Mouse (Mus musculus) macrophage (primary cell): ENCODE measurements around the gene Ctsd. TPM values are rescaled to one million over a fixed set of nuclear protein-coding genes. Genes with fewer than 3 reads are reported as not detected.
A peak's percentile ranks its signal among the peaks of the same experiment; 100 is the strongest.
"Not testable (repeated sequence)": the region's sequence is repeated elsewhere in the genome, so short reads cannot be mapped to it uniquely, and the experiment has no call there.

Source experiments
- H3K27ac ChIP-seq: fragments of 350-480 bp; formaldehyde crosslinking; 2 replicates; pipeline ENCODE4 v1.9.0; 2021
- H3K36me3 ChIP-seq: fragments of 350-480 bp; formaldehyde crosslinking; 2 replicates; pipeline ENCODE4 v1.9.0; 2021; ENCODE audit errors: inconsistent target
- H3K4me3 ChIP-seq: fragments of 350-480 bp; formaldehyde crosslinking; 2 replicates; pipeline ENCODE4 v1.9.0; 2021; ENCODE audit errors: inconsistent target
- H3K79me2 ChIP-seq: fragments of 350-480 bp; formaldehyde crosslinking; 2 replicates; pipeline ENCODE4 v1.9.0; 2021; ENCODE audit errors: inconsistent target
- WGBS: methylation state at CpG from one replicate; pipeline ENCODE4 v1.1.7; 2026; ENCODE audit warnings: inconsistent platforms; ENCODE audit not compliant: missing documents; 5-methylcytosine and 5-hydroxymethylcytosine counted together
- polyA plus RNA-seq: library from polyadenylated mRNA; stranded (reverse); fragments of 250-400 nt; gene quantifications from 3 replicates; pipeline ENCODE4 v1.2.4, GENCODE M21; 2018; ENCODE audit warnings: inconsistent platforms

The Ctsd gene
- polyA plus RNA-seq, 1 experiment from 2014 or later: 15,815 TPM

DNA sequence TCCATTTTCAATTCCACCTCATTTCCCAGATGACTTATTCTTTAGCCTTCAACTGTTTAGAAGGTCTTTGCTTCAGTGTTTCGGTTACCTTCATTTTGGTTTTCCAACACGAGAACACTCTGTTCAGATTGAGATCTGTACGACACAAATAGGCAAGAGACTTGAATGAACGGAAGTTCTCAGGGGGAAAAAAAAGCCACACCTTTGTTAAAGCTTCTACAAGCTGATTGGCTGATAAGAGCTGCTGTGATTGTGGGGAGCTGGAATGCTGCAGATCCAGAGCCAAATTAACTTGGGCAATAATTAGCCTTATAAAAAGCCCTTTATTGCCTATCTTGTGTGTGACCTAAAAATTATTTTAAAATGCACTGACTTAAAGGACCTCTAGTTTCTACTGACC is 27.5 kb upstream of the Ctsd start:
- Histone ChIP-seq H3K27ac (no peak overlapping the region), H3K36me3 (no peaks in the 10 kb centered on the region), H3K4me3 (no peak overlapping the region), H3K79me2 (no peaks in the 10 kb centered on the region)
- WGBS: 88% methylated on average over 4 of the region's 4 CpGs

DNA sequence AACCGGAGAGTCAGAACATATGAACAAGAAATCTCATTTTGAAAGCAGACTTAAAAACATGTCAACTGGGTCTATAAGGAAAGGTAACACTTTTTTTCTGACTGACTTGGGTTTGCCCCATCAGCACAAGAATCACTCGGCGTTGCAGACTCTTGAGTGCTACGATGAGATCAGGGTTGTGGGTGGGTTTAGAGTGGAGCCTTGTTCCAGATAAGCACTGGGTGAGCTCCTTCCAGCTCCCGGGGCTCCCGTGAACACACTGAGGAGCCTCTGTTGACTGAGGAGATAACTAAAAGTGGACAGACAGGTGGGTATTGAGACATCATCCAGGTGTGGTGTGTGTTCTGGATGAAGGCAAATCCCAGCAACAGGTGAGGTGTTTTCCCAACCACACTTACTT is 25.4 kb upstream of the Ctsd start:
- no peaks in the 10 kb centered on the region for H3K36me3 ChIP-seq
- H3K4me3 ChIP-seq: no peak overlapping the region
- WGBS: 93% methylated on average over 6 of the region's 6 CpGs
- H3K27ac ChIP-seq: no peak overlapping the region
- H3K79me2 ChIP-seq: no peaks in the 10 kb centered on the region; the same call in 1 of the 2 replicates

- H3K4me3 ChIP-seq: no peak overlapping the region
- WGBS: 96% methylated on average over 3 of the region's 3 CpGs
- no peaks in the 10 kb centered on the region for H3K36me3 ChIP-seq
- H3K27ac ChIP-seq: no peak overlapping the region
- peaks cover 23% of the 10 kb centered on the region; the same call in 1 of the 2 replicates for H3K79me2 ChIP-seq
These were observed 21.8 kb upstream of the Ctsd start for GRCm38 (mm10) chr7:142409603-142410002.

DNA sequence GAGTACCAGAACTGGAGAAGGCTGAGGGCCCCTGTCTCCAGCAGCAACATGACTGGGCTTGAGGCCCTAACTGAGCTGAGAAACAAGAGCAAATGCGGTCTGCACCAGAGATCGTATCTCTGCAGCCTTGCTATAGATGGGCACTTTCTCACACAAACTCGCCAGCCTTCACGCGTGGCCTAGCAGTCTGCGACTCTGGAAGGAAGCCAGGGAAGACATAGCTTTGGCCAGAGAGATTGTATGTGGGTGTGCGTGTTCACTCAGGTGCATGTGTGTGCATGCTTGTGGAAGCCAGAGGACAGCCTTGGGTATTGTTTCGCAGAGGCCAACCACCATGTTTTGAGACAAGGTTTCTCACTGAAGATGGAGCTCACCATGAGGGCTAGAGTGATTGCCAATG is 20.8 kb upstream of the Ctsd start:
- Histone ChIP-seq H3K4me3 (no peak overlapping the region), H3K27ac (no peak overlapping the region), H3K79me2 (peaks cover 23% of the 10 kb centered on the region; the same call in 1 of the 2 replicates), H3K36me3 (no peaks in the 10 kb centered on the region)
- WGBS: 99% methylated on average over 8 of the region's 8 CpGs

DNA sequence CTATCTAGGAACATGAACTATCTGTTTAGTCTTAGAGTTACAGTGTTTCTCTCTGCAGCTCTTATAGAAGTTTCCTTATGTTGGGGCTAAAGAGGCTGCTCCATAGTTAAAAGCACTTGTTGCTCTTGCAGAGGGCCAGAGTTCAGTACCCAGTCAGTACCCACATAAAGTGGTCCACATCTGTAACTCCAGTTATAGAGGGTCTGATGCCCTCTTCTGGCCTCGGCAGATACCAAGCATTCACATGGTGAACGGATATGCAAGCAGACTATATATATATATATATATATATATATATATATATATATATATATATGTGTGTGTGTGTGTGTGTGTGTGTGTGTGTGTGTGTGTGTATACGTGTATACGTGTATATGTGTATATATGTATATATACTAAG is 20.1 kb upstream of the Ctsd start:
- H3K36me3 ChIP-seq: no peaks in the 10 kb centered on the region
- peaks cover 26% of the 10 kb centered on the region; the same call in 1 of the 2 replicates for H3K79me2 ChIP-seq
- WGBS: 40% methylated on average over 1 of the region's 4 CpGs
- no peak overlapping the region for H3K4me3 ChIP-seq
- H3K27ac ChIP-seq: no peak overlapping the region

- peaks cover 52% of the 10 kb centered on the region; the same call in 1 of the 2 replicates for H3K79me2 ChIP-seq
- H3K4me3 ChIP-seq, H3K27ac ChIP-seq, H3K36me3 ChIP-seq: not testable (repeated sequence)
- 100% methylated on average over 5 of the region's 5 CpGs for WGBS
These were observed 17.3 kb upstream of the Ctsd start for GRCm38 (mm10) chr7:142405134-142405533.

DNA sequence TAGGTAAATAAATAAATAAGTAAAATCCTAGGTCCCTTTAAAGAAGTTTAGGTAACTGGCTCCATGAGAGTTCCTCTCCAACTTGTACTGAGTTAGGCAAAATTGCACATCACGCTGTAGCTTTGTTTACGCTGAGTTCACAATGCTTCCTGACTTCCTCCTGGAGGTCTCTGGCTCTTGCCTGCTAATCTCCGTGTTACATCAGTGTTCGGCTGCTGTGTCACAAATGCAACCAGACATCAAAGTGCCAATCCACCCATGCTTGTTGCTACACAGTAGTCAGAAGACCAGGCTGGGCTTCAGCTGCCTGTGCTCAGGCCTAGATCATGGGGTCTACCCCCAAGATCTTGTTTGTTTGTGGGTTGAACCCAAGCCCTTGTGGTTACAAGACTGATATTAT is 15.8 kb upstream of the Ctsd start:
- H3K36me3 ChIP-seq: no peaks in the 10 kb centered on the region
- WGBS: 0% methylated on average over 4 of the region's 4 CpGs
- peak overlapping the region; percentile 94 for H3K27ac ChIP-seq
- H3K79me2 ChIP-seq: peaks cover 52% of the 10 kb centered on the region; the same call in 1 of the 2 replicates
- H3K4me3 ChIP-seq: no peak overlapping the region

- 91% methylated on average over 7 of the region's 7 CpGs for WGBS
These were observed 12.9 kb upstream of the Ctsd start for GRCm38 (mm10) chr7:142400750-142401142.

GRCm38 (mm10) chr7:142400112-142400749 is 12.4 kb upstream of the Ctsd start:
- peak overlapping the region; percentile 100 for H3K27ac ChIP-seq
- WGBS: 79% methylated on average over 7 of the region's 7 CpGs
- H3K4me3 ChIP-seq: no peak overlapping the region
- H3K79me2 ChIP-seq: peaks cover 59% of the 10 kb centered on the region
- H3K36me3 ChIP-seq: no peaks in the 10 kb centered on the region

More at GRCm38 (mm10) chr7:142400750-142401142, 12.9 kb upstream of the Ctsd start:
- Histone ChIP-seq H3K79me2 (peaks cover 58% of the 10 kb centered on the region), H3K4me3 (no peak overlapping the region), H3K27ac (peak overlapping the region; percentile 100), H3K36me3 (no peaks in the 10 kb centered on the region)

DNA sequence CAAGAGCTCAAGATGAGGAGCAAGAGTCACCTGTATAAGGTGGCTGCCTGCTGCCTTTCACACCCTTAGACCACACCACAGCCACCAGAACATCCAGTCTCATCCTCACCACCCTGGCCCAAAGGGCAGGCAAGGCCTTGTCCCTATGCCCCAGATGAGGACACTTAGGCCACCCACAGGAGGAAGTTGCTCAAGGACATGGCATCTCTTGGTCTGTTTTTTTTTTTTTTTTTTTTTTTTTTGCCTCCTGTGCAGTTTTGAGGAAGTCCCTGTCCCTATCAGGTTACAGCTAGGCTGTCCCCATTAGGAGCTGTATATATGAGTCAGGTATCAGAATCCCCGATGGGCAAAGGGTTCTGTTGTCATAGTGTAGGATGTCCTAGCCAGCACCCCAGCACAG is 11.4 kb upstream of the Ctsd start:
- Histone ChIP-seq H3K4me3 (no peak overlapping the region), H3K79me2 (peaks cover 59% of the 10 kb centered on the region), H3K36me3 (no peaks in the 10 kb centered on the region), H3K27ac (peak overlapping the region; percentile 100)
- WGBS: no CpG with 5 or more reads among the region's 1 CpGs

- WGBS: 0% methylated on average over 2 of the region's 2 CpGs
- H3K36me3 ChIP-seq: no peaks in the 10 kb centered on the region
- H3K27ac ChIP-seq: peak overlapping the region; percentile 100
- peaks cover 66% of the 10 kb centered on the region for H3K79me2 ChIP-seq
- no peak overlapping the region for H3K4me3 ChIP-seq
These were observed 10.2 kb upstream of the Ctsd start for GRCm38 (mm10) chr7:142398052-142398451.

GRCm38 (mm10) chr7:142396611-142397010 is 8.8 kb upstream of the Ctsd start:
- 100% methylated on average over 1 of the region's 1 CpGs for WGBS
- H3K27ac ChIP-seq: peak overlapping the region; percentile 100
- H3K4me3 ChIP-seq: no peak overlapping the region
- no peaks in the 10 kb centered on the region for H3K36me3 ChIP-seq
- H3K79me2 ChIP-seq: peaks cover 64% of the 10 kb centered on the region

- H3K27ac ChIP-seq: peak overlapping the region; percentile 100
- no peaks in the 10 kb centered on the region for H3K36me3 ChIP-seq
- WGBS: 94% methylated on average over 4 of the region's 4 CpGs
- H3K4me3 ChIP-seq: no peak overlapping the region
- peaks cover 64% of the 10 kb centered on the region for H3K79me2 ChIP-seq
These were observed 7.6 kb upstream of the Ctsd start for GRCm38 (mm10) chr7:142395472-142395871.

GRCm38 (mm10) chr7:142394261-142395190 is 6.7 kb upstream of the Ctsd start:
- Histone ChIP-seq H3K79me2 (peaks cover 68% of the 10 kb centered on the region), H3K36me3 (no peaks in the 10 kb centered on the region), H3K4me3 (no peak overlapping the region), H3K27ac (peak overlapping the region; percentile 100)
- 42% methylated on average over 6 of the region's 6 CpGs for WGBS

- Histone ChIP-seq H3K36me3 (no peaks in the 10 kb centered on the region), H3K27ac (peak overlapping the region; percentile 100), H3K4me3 (no peak overlapping the region), H3K79me2 (peaks cover 81% of the 10 kb centered on the region)
- 0% methylated on average over 4 of the region's 4 CpGs for WGBS
These were observed 5.4 kb upstream of the Ctsd start for GRCm38 (mm10) chr7:142393191-142393590.
